Mouse (Mus musculus) limb, embryonic 15.5 days (tissue): ENCODE data around the gene Zfp108. TPM values are rescaled to one million over a fixed set of nuclear protein-coding genes. Genes with fewer than 3 reads are reported as not detected.
"Not testable (repeated sequence)": the region's sequence is repeated elsewhere in the genome, so short reads cannot be mapped to it uniquely, and the experiment has no call there.

Source experiments
- ATAC-seq: fragments of 200-750 bp; cut with Nextera tagmentation; 2 replicates; pipeline ENCODE4 v1.8.0; 2017; ENCODE audit warnings: low read depth, moderate TSS enrichment; ENCODE audit not compliant: insufficient number of reproducible peaks, low FRiP score, low TSS enrichment
- H3K27ac ChIP-seq: fragments of 300-500 bp; sonication (generic); 2 replicates; pipeline ENCODE4 v1.5.1; 2015; ENCODE audit warnings: moderate library complexity, mild to moderate bottlenecking, inconsistent platforms
- H3K27me3 ChIP-seq: fragments of 300-500 bp; sonication (generic); 2 replicates; pipeline ENCODE4 v1.6.1; 2015; ENCODE audit warnings: inconsistent platforms
- H3K36me3 ChIP-seq: fragments of 300-500 bp; sonication (generic); 2 replicates; pipeline ENCODE4 v1.6.1; 2015; ENCODE audit warnings: inconsistent platforms
- H3K4me1 ChIP-seq: fragments of 300-500 bp; sonication (generic); 2 replicates; pipeline ENCODE4 v1.6.1; 2015; ENCODE audit warnings: inconsistent platforms
- H3K4me2 ChIP-seq: fragments of 300-500 bp; sonication (generic); 2 replicates; pipeline ENCODE4 v1.6.1; 2015; ENCODE audit warnings: mild to moderate bottlenecking, inconsistent platforms
- H3K4me3 ChIP-seq: fragments of 300-500 bp; sonication (generic); 2 replicates; pipeline ENCODE4 v1.5.1; 2015; ENCODE audit warnings: mild to moderate bottlenecking, inconsistent platforms
- H3K9ac ChIP-seq: fragments of 300-500 bp; sonication (generic); 2 replicates; pipeline ENCODE4 v1.6.1; 2015; ENCODE audit warnings: inconsistent platforms
- H3K9me3 ChIP-seq: fragments of 300-500 bp; sonication (generic); 2 replicates; pipeline ENCODE4 v1.6.1; 2016; ENCODE audit warnings: inconsistent platforms
- WGBS: fragments of 180-500 bp; shearing (Covaris S2); methylation state at CpG from one replicate; pipeline ENCODE4 v1.1.7; 2015; 5-methylcytosine and 5-hydroxymethylcytosine counted together
- polyA plus RNA-seq: library from polyadenylated mRNA; unstranded; fragments of >200 nt; fragmentation: Nextera tagmentation; extraction: Ambion mirVana; gene quantifications from 2 replicates; pipeline ENCODE4 v1.2.1, GENCODE M21; 2015

Gene Zfp108
- polyA plus RNA-seq, 1 experiment from 2014 or later, result 6.1 TPM

DNA sequence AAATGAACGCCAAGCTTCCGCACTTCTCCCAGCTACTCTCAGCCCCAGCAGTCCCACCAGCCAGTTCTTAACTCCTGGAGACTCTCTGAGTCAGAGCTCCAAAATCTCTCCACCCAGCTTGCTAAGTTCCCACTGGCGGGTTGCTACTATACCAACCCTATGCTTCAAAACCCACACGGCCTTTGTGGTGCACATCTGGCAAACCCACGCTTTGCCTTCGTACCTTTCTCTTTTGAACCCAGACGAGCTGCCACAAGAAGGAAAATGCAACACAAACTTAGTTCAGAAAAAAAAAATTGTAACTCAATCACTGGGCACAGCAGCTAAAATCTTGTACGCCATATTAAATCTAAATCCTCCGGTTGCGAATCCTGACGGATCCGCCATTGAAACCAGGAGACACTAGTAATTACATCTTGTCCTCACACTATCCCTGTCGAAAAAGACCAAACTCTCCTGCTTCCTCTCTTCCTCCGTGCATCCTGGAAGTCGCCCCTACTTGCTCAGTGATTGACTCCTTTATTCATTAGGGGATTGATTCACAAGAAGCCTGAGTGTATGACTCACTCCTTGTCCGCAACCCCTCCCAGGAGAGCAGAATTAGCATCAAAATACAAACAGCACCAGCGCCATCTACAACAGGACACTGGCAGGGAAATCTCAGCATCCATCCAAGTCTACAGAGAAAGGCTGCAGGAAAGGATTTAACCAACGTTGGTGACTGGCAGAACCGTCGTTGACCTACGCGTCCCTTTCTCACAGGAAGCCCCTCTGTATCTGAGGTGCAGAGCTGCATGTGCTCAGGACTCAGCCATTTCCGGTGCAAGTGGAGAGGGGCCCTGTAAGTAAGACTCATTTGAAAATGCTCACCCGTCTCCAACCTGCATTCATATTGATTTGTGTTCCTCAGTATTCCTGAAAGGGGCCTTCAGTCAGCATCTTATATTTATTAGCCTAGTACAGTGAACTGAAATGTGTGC is 13.9 kb downstream of the Zfp108 start:
- Histone ChIP-seq H3K9ac (no peak overlapping the region), H3K4me3 (no peak overlapping the region), H3K36me3 (peaks cover 5% of the 10 kb centered on the region), H3K9me3 (no peaks in the 10 kb centered on the region), H3K4me1 (peaks cover 5% of the 10 kb centered on the region), H3K4me2 (no peak overlapping the region), H3K27ac (no peak overlapping the region), H3K27me3 (no peaks in the 10 kb centered on the region)
- no peak for ATAC-seq
- WGBS, result 77% methylated on average over 24 of the region's 24 CpGs

DNA sequence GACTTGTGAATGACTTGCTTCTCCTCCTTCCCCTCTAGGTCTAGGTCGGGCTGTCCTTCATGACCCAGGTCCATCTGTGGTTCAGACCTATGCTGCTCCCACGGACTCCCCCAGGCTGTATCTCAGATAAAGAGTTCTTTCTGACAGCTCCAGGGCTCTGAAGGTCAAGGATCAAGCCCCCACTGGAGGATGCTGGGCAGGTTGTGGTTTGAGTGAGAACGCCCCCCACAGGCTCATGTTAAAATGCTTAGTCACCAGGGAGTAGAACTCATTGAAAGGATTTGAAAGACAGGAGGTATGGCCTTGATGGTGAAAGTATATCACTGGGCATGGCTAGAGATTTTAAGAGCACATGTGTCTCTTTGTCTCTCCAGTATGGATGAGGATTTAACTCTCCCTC is 14.7 kb downstream of the Zfp108 start:
- H3K27me3 ChIP-seq, result no peaks in the 10 kb centered on the region
- WGBS, result 77% methylated on average over 3 of the region's 3 CpGs
- peaks cover 13% of the 10 kb centered on the region for H3K36me3 ChIP-seq
- no peak overlapping the region for H3K4me2 ChIP-seq
- H3K4me1 ChIP-seq, result peaks cover 5% of the 10 kb centered on the region
- no peak for ATAC-seq
- H3K9me3 ChIP-seq, result no peaks in the 10 kb centered on the region
- no peak overlapping the region for H3K9ac ChIP-seq
- no peak overlapping the region for H3K27ac ChIP-seq
- no peak overlapping the region for H3K4me3 ChIP-seq

DNA sequence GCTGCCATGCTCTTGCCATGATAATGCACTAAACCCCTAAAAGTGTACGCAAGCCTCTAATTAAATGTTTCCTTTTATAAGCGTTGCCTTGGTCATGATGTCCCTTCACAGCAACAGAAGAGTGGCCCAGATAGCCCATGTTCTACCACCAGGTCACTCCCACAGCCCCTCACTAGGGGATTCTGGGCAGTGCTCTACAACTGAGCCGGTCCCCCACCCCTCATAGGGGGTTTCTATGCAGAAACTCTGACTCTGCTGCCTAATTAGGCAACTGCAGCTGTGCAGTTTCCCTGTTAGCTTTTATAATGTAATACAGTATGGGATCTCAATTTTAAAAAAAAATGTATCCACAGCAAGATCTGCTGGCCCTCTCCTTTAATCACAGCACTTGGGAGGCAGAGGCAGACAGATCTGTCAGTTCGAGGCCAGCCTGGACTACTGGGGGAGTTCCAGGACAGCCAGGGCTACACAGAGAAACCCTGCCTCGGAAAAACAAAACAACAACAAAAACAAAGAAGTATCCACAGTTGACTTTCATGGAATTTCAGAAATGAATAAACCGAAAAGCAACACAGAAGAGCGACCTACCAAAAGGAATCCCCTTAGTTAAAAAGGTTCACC is 15.2 kb downstream of the Zfp108 start:
- Histone ChIP-seq H3K9ac (peak overlapping the region; percentile 75; the same call in 1 of the 2 replicates), H3K9me3 (no peaks in the 10 kb centered on the region), H3K4me3 (peak overlapping the region; percentile 73), H3K4me1 (peaks cover 5% of the 10 kb centered on the region), H3K27me3 (no peaks in the 10 kb centered on the region), H3K36me3 (peaks cover 18% of the 10 kb centered on the region), H3K27ac (peak overlapping the region; percentile 80; the same call in 1 of the 2 replicates), H3K4me2 (peak overlapping the region; percentile 82)
- ATAC-seq, result peak; percentile 7; the same call in 1 of the 2 replicates
- WGBS, result 29% methylated on average over 7 of the region's 7 CpGs

DNA sequence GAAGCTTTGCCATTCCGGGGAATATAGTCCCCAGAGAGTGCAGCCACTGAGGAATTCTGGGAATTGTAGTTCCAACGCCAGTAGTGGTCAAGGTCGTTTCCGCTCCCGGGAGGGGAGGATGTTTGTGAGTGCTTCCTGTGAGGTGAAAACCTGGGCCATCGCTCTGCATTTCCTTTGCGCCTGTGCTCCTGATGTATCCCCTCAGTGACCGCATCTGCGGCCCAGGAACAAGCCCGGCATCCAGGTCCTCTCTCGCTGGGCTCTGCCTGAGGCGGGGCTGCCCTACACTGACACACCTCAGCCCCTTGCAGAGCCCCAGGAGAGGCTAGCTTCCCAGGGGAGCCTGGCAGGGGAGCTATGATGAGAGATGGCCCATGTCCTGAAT is 15.7 kb downstream of the Zfp108 start, which contains the start of gene Zfp93:
Zfp93 (plus strand) TSS at position 133 of the 385 bp plus-strand sequence.
- Histone ChIP-seq H3K9me3 (no peaks in the 10 kb centered on the region), H3K27me3 (no peaks in the 10 kb centered on the region), H3K4me1 (peaks cover 5% of the 10 kb centered on the region), H3K4me3 (peak within 1 kb of the TSS; percentile 73), H3K27ac (peak within 1 kb of the TSS; percentile 80), H3K9ac (peak within 1 kb of the TSS; percentile 75), H3K4me2 (peak within 1 kb of the TSS; percentile 82), H3K36me3 (peaks cover 23% of the 10 kb centered on the region)
- ATAC-seq, result peak; percentile 88
- WGBS, result 0% methylated on average over 12 of the region's 12 CpGs

GRCm38 (mm10) chr7:24271191-24271590 is 16.6 kb downstream of the Zfp108 start:
- Histone ChIP-seq H3K36me3 (peaks cover 25% of the 10 kb centered on the region), H3K4me2 (no peak overlapping the region), H3K27me3 (no peaks in the 10 kb centered on the region), H3K27ac (no peak overlapping the region), H3K9me3 (no peaks in the 10 kb centered on the region), H3K4me3 (no peak overlapping the region), H3K9ac (no peak overlapping the region), H3K4me1 (peaks cover 5% of the 10 kb centered on the region)
- 97% methylated on average over 6 of the region's 6 CpGs for WGBS
- no peak for ATAC-seq

DNA sequence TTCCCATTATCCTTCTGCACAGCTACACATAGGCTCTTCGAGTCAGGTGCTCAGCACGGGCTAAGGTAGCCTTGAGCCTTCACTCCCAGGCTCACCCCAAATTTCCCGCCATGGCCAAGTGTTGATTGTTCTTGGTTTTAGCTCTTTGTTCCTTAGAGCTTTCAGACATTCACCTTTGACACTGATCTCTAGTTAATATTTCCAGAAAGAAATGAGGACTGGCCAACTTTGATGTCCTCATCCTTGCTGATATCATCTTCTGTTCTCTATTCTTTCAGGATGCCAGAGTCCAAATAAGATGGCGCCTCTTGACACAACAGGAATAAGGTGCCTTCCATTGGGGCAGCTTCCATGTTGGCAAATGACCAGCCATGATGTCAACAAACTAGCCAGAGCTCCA is 19.9 kb downstream of the Zfp108 start:
- ATAC-seq, result no peak
- Histone ChIP-seq H3K4me3 (no peak overlapping the region), H3K4me2 (no peak overlapping the region), H3K36me3 (peaks cover 29% of the 10 kb centered on the region), H3K9ac (no peak overlapping the region), H3K9me3 (no peaks in the 10 kb centered on the region), H3K4me1 (peaks cover 5% of the 10 kb centered on the region), H3K27me3 (no peaks in the 10 kb centered on the region), H3K27ac (no peak overlapping the region)
- 94% methylated on average over 4 of the region's 4 CpGs for WGBS

DNA sequence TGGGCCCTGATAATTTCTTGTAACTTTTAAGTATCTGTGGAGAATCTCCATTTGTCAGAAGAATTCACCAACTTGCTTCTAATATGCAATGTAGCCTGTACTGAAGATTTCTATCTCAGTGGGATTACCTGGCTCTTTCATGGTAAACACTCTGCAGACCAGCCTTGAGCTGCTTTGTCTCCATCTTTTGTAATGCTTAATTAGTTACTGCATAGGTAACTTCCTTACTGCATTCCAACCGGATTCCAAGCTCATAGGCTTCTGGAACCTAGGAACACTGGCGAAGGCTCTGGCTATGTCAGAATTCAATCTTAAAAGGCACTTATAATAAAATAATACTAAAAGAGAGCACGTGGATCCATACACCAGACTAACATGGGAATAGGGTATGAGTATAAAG is 24.2 kb downstream of the Zfp108 start:
- not testable (repeated sequence) for ATAC-seq, H3K4me1 ChIP-seq, H3K9me3 ChIP-seq, H3K27ac ChIP-seq, H3K4me2 ChIP-seq, H3K4me3 ChIP-seq, H3K9ac ChIP-seq, H3K27me3 ChIP-seq
- H3K36me3 ChIP-seq, result peaks cover 25% of the 10 kb centered on the region
- WGBS, result 84% methylated on average over 3 of the region's 3 CpGs

DNA sequence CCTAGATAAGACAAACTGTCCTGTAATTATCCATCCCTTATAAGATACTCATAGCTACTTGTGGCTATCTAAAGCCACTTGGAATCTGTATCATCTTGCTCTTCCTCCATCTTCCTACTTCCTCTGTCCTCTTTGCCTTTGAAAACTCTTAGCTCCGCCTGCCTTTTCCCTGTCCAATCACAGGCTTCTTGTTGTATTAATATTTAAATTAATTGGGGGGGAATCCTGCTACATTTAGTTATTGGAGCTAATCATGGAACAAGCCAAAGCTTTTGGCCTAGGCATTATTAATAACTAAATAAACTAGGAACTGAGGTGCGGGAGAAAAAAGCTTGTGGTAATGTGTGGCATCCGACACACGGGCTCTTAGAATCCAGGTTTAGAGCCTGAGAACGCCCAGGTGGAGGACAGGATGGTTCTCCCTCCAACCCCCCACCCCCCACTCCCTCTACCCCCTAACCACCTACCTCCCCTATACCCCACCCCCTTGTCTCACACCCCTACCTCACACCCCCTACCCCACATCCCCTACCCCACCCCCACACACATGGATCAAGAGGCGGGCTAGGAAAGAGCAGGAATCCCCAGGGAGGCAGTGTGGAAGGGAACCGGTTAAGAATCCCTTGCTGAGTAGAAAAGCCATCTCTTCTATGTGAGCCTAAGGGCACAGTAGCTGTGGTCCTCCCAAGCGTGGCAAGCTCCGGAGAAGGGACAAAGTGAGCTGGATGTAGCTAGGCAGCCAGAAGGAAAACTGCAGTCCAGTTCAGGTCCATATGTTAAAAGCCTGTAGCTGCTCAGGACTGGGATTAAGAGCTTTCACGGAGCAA is 25.6 kb downstream of the Zfp108 start:
- no peaks in the 10 kb centered on the region for H3K9me3 ChIP-seq
- no peak overlapping the region for H3K4me3 ChIP-seq
- H3K4me1 ChIP-seq, result no peaks in the 10 kb centered on the region
- no peak overlapping the region for H3K9ac ChIP-seq
- ATAC-seq, result no peak
- WGBS, result 53% methylated on average over 10 of the region's 10 CpGs
- peaks cover 10% of the 10 kb centered on the region for H3K36me3 ChIP-seq
- no peak overlapping the region for H3K4me2 ChIP-seq
- H3K27me3 ChIP-seq, result no peaks in the 10 kb centered on the region
- no peak overlapping the region for H3K27ac ChIP-seq

GRCm38 (mm10) chr7:24280858-24281145 is 26.2 kb downstream of the Zfp108 start:
- H3K4me1 ChIP-seq, result no peaks in the 10 kb centered on the region
- no peak overlapping the region for H3K9ac ChIP-seq
- H3K4me3 ChIP-seq, result no peak overlapping the region
- ATAC-seq, result no peak
- 50% methylated on average over 4 of the region's 4 CpGs for WGBS
- H3K27me3 ChIP-seq, result no peaks in the 10 kb centered on the region
- no peaks in the 10 kb centered on the region for H3K9me3 ChIP-seq
- peaks cover 6% of the 10 kb centered on the region for H3K36me3 ChIP-seq
- H3K27ac ChIP-seq, result no peak overlapping the region
- H3K4me2 ChIP-seq, result no peak overlapping the region

DNA sequence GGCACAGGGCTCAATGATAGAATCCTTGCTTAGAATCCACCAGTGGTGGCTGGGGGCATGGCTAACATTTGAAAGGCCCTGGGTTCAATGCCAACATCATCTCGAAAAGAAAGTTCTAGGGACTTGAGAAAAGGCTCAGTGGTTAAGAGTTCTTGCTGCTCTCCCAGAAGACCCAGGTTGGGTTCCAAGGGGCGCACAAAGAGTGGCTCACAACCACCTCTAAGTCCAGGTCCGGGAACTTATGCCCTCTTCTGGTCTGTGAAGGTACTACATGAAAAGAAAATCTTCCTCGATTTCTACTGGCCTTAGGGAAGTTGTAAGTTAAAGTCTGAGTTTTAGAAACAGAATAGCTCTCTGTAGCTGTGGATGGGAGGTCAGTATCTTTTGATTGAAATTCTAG is 31.5 kb downstream of the Zfp108 start:
- H3K36me3 ChIP-seq, result peaks cover 33% of the 10 kb centered on the region
- H3K9me3 ChIP-seq, result no peaks in the 10 kb centered on the region
- H3K4me3 ChIP-seq, result no peak overlapping the region
- no peak overlapping the region for H3K4me2 ChIP-seq
- H3K27ac ChIP-seq, result no peak overlapping the region
- 47% methylated on average over 4 of the region's 4 CpGs for WGBS
- no peaks in the 10 kb centered on the region for H3K27me3 ChIP-seq
- H3K4me1 ChIP-seq, result no peaks in the 10 kb centered on the region
- ATAC-seq, result no peak
- no peak overlapping the region for H3K9ac ChIP-seq

- no peak overlapping the region for H3K4me2 ChIP-seq
- H3K27ac ChIP-seq, result no peak overlapping the region
- no peak overlapping the region for H3K9ac ChIP-seq
- no peaks in the 10 kb centered on the region for H3K27me3 ChIP-seq
- no peaks in the 10 kb centered on the region for H3K4me1 ChIP-seq
- WGBS, result 76% methylated on average over 4 of the region's 4 CpGs
- 0 out of 2 replicates have a peak, but pooled peaks cover 4% of the 10 kb centered on the region for H3K9me3 ChIP-seq
- no peak overlapping the region for H3K4me3 ChIP-seq
- peaks cover 41% of the 10 kb centered on the region for H3K36me3 ChIP-seq
- ATAC-seq, result no peak
These were observed 32.3 kb downstream of the Zfp108 start for GRCm38 (mm10) chr7:24286916-24287315.
